Mouse (Mus musculus): ENCODE results near the gene Slc28a1.
"Not testable (repeated sequence)": the region's sequence is repeated elsewhere in the genome, so short reads cannot be mapped to it uniquely, and the experiment has no call there.

Gene Slc28a1

DNA sequence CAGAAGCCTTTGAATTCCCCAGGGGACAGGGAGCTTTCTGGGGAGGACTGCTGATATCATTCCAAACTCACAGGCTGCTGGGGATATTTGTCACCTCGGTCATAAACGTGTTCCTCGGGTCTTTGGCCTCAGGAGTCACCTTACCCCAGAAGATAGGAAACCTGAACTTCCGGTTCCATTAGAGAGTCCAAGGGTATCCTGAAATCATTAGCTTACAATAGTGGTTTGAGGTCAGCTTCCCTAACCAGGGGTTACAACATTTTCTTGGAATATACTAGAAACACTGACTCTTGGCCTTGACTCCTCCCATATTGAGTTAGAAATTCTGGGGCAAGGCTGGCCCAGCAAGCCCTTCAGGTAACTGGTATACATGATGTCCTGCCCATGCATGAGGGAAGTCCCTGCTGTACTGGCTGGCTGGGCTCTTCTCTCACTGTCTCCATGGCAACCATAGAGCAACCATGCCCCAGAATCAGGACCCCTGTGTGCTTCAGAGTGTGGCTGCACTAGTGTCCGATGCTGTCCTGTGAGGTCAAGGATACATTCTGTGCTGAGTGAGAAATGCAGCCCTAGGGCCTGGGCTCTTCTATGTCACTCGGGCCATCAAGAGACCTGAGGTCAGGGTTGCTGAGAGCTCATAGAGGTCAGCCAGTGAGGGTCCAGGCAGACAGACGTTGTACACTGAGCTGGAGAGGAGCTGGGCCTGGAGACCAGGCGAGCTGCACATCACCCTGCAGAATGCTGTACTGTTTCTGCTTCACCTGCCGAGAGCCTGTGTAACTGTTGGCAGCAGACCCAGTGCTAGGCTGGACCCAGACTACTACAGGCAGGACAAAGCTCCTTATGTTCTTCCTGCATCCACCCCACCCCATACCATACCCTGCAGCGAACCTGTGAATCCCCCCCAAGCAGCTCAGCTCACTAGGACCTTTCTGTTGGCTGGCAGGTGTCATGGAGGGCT lies 10.9 kb downstream of the Slc28a1 start:
- DNase-seq, result no peak

- DNase-seq, result no peak
Measured at GRCm38 (mm10) chr7:81131864-81132263, 17.3 kb downstream of the Slc28a1 start.

DNA sequence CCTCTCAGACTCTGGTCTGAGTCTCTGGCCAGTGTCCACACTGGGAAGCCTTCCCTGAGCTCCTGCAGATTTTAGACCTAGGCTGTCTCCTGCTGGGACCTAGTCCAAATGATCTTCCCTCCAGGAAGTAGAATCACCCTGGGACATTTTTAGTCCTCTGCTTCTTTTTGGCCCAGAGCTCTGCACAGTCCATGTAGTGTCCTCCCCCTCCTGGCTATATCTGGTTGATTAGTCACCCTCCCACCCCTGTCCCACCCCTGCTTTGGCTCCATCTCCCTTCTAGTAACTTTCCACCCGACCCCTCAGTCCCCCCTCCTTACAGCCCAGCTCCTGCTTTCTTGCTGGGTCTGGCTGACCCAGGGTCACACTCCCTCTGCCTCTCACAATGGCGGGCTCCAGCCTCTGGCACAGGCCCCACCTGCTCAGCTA lies 18.3 kb downstream of the Slc28a1 start:
- DNase-seq, result no peak

DNA sequence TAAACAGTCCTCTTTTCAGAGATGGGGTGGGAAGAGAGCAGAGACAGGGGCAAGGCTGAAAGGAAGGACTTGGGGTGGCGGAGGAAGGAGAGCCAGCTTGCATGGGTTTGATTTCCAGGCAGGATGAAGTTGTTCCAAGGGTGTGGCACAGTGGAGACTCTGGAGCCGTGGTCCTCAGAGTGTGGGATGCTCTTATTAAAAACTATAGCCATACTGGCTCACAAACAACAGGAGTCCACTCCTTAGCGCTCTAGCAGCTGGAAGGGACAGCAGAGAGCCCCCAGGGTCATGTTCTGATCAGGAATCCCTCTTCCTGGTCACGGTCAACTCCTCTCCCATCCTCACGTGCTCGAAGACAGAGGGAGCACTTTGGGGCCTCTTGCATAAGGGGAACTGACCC lies 18.8 kb downstream of the Slc28a1 start:
- no peak for DNase-seq

- DNase-seq, result no peak
Measured at GRCm38 (mm10) chr7:81133941-81134340, 19.3 kb downstream of the Slc28a1 start.

- peak; percentile 80 for DNase-seq
Measured at GRCm38 (mm10) chr7:81134614-81135067, 20.0 kb downstream of the Slc28a1 start.

DNA sequence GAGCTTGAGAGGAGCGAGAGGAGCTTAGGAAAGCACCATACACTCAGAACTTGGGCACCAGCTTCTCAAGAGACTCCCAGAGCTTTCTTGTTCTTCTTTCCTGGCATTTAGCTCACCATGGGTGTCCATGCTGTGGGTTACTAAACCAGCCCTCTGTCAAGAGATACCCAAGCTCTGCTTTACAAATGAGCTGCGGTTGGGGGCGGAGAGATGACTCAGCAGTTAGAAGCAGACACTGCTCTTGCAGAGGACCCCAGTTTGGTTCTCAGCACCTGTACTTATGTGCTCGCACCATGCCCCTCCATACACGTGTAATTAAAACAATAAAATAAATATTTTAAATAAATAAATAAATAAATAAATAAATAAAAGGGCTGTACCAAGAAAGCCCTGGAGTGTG lies 22.7 kb downstream of the Slc28a1 start:
- DNase-seq, result no peak

GRCm38 (mm10) chr7:81139100-81139499 lies 24.5 kb downstream of the Slc28a1 start:
- no peak for DNase-seq

DNA sequence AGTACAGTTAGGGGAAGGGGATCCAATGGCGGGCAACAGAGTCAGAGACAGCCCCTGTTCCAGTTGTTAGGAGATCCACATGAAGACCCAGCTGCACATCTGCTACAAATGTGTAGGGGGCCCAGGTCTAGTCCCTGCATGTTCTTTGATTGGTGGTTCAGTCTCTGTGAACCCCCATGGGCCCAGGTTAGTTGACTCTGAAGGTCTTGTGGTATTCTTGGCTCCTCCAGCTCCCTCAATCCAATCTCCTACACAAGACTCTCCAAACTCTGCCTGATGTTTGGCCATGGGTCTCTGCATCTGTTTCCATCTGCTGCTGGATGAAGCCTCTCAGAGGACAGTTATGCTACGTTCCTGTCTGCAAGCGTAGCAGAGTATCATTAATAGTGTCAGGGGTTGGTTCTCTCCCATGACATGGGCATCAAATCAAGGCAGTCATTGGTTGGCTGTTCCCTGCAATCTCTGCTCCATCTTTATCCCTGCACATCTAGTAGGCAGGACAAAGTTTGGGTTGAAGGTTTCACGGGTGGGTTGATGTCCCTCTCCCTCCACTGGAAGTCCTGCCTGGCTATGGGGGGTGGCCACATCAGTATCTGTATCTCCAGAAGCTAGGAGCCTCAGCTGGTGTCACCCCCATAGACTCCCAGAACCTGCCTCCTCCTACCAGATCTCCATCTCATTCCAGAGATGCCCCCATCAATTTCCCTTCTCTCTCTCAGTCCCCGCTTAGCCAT lies 25.2 kb downstream of the Slc28a1 start:
- DNase-seq, result no peak

- DNase-seq, result no peak
Measured at GRCm38 (mm10) chr7:81141541-81141940, 26.9 kb downstream of the Slc28a1 start.

DNA sequence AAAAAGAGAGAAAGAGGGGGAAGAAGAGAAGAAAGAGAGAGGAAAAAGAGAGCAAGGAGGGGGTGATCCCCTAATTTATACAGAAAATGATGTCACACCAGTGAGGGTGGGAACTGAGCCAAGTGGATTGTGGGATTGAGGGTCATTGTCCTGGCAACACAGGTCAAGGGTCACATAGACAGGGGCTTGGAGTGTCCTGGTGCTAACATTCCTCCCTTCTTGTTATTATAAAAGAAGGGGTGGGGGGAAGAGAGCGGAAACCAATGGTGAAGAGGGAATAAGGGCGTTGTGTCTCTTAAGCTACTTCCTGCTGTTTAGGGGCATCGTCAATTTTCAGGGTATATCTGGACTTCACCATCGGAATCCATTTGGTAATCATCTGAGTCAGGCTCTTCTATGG lies 28.5 kb downstream of the Slc28a1 start:
- not testable (repeated sequence) for DNase-seq

GRCm38 (mm10) chr7:81149759-81150158 lies 35.2 kb downstream of the Slc28a1 start:
- DNase-seq, result no peak

DNA sequence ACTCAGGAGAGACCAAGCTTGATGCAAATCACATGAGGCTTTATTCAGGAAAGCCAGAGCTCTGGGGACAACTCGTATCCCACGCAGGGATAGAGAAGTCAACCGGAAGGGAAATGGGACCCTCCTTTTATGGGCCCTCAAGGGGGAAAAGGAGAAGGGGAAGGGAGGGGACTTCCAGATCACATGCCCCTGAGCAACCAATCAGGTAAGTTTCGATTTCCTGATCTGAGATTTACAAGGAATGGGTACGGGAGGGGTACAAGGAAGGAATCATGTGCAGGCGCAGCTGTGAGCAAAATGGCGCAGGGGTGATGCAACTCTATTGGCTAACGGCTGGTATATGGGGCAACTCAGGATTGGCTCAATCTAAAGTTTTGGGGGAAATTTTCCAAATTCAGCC lies 36.6 kb downstream of the Slc28a1 start:
- no peak for DNase-seq

- DNase-seq, result no peak
Measured at GRCm38 (mm10) chr7:81152306-81152705, 37.7 kb downstream of the Slc28a1 start.

DNA sequence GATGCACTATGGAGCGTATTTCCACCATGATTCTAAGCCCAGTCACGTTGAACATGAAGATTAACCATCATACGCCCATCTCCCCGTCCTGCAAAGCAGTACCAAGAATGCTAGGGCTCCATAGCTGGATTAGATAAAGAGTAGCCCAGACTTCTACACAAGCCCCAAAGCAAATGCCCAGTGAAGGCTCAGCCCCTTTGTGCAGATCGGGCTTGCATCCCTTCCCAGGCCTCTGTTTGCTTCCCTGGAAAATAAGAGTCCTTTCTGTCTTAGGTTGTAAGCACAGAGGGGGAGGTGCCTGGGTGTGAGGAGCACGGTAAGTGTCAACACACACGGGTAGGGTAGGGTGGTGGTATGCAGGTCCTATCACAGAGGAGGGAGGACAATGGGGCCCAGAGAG lies 38.2 kb downstream of the Slc28a1 start:
- no peak for DNase-seq

- DNase-seq, result no peak
Measured at GRCm38 (mm10) chr7:81153327-81153726, 38.7 kb downstream of the Slc28a1 start.

DNA sequence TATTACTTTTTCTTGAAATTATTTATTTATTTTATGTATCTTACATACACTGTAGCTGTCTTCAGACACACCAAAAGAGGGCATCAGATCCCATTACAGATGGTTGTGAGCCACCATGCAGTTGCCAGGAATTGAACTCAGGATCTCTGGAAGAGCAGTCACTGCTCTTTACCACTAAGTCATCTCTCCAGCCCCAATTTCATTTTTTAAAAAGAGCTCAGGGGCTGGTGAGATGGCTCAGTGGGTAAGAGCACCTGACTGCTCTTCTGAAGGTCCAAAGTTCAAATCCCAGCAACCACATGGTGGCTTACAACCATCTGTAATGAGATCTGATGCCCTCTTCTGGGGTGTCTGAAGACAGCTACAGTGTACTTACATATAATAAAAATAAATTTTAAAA lies 39.6 kb downstream of the Slc28a1 start:
- not testable (repeated sequence) for DNase-seq

- peak; percentile 26 for DNase-seq
Measured at GRCm38 (mm10) chr7:81154960-81155359, 40.4 kb downstream of the Slc28a1 start.

DNA sequence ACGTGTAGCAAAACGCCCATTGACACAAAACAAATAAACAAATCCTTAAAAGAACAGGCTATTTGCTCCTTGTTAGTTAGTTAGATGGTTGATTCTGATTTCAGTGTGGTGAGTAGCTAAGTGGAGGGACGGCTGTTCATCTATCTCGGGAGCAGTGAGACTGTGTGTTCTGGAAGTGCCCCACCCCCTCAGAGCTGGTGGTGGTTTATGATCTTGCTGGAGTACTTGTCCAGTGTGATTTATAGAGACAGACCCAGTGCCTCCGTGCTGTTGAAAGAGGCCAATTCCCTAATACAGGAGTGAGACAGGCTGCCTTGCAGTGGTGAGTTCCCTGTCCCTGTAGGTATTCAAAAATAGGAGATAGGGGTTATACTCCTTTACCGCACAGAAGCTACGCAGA lies 44.3 kb downstream of the Slc28a1 start:
- no peak for DNase-seq

GRCm38 (mm10) chr7:81161666-81162065 lies 47.1 kb downstream of the Slc28a1 start:
- no peak for DNase-seq

DNA sequence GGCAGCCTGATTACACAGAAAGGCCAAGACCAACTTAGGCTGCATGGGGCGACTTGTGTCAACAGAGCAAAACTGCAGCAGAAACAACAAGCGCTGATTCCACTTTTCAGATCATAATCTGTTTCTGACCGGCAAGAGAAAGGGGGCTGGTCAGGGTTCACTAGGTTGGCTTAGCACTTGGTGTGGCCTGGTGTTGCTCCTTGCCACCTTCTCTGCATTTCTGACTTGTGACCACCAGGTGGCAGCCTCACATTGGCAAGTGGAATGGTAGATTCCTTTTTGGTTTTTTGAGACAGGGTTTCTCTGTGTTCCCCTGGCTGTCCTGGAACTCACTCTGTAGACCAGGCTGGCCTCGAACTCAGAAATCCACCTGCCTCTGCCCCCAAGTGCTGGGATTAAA lies 47.7 kb downstream of the Slc28a1 start:
- DNase-seq, result peak; percentile 61

DNA sequence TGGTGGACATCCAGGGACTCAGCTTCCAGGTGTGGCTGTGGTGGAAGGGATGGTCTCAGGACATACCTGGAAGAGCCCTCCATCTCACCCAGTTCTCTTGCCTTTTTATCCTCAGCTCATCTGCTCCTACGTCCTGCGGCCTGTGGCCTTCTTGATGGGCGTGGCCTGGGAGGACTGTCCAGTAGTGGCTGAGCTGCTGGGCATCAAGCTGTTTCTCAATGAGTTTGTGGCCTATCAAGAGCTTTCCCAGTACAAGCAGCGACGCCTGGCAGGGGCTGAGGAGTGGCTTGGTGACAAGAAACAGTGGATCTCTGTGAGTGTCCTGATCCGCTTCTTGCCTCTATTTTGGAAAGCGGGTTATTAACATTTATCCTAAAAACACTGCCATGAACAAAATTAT lies 49.8 kb downstream of the Slc28a1 start:
- no peak for DNase-seq

DNA sequence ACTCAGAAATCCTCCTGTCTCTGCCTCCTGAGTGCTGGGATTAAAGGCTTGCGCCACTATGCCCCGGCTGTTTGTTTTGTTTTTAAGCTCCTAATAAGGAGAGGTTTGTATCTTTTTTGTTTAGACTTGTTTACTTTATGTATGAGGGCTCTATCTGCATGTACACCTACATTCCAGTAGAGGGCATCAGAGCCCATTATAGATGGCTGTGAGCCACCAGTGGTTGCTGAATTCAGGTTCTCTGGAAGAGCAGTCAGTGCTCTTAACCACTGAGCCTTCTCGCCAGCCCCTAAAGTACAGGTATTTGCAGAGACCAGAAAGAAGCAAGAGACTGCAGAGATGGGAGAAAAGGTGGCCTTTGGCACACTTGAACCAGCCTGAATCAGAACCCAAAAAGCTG lies 52.5 kb downstream of the Slc28a1 start:
- DNase-seq, result no peak

DNA sequence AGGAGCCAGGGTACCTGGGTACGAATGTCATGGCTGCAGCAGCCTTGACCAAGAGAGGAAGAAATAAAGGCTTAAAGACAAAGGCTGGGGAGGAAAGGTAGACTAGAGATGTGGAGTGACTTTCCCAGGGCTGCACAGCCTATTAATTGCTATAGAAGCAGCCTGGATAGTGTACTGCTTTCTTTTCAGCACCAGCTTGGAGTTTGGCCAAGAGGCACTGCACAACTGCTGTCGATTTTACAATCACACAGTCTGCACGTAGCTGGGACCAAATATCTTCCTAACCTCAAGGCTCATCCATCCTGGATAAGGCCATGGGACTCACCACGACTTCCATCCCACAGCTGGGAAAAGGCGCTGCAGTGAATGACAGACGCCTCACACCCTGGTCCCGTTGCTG lies 54.8 kb downstream of the Slc28a1 start:
- DNase-seq, result no peak

Measured in right cerebral cortex, adult 18-20 months (tissue).